Mouse (Mus musculus) brain, adult 10 weeks (tissue): ENCODE data around the gene Olfr1293-ps. TPM values are rescaled to one million over a fixed set of nuclear protein-coding genes. Genes with fewer than 3 reads are reported as not detected.

Source experiments
- polyA plus RNA-seq: library from polyadenylated mRNA; stranded (reverse); fragments of 350-450 nt; fragmentation: Illumina TruSeq; extraction: RNeasy Lipid Tissue Mini Kit (QIAGEN cat#74804); gene quantifications from one replicate; pipeline ENCODE4 v1.2.3, GENCODE M21; 2015; ENCODE audit warnings: low read depth, low replicate concordance

Olfr1293-ps gene
- polyA plus RNA-seq: not detected

DNA sequence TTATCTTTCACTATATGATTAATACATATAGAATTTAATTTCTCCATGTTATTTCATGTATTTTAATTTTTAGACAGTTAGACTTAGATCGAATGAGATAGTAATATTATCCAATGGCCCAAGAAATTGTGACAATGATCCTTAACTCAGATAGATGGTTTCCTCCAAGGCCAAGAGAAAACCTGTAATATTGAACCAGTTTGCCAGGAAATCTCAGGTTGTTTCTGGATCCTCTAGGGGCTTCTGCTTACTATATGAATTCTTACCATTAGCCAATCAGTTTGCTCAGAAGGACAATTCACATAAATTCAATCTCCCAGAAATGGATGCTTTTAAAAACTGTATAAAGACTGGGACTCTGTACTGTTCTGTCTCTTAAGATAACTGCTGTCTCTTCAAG lies at the start of gene Olfr1293-ps:
TSS of gene Olfr1293-ps (plus strand) at position 301 of the 400 bp plus-strand sequence.

DNA sequence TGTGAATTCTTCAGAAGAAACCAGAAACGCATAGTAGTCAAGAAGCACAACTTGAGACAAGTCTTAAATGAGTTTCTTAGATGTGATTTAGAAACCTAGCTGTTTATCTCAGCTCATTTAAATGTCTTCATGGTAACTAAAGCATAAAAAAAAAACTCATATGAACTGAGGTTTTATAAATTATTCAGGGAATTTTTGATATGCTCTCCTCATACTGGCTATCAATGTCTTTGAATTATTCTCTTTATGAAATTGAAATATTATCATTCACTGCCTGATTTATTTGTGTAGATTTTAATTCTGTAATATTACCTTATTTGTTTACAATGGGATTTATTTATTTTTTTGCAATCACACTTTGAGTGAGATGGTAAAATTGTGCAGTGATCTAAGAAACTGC lies 44.5 kb upstream of the Olfr1293-ps start, which contains the start of gene Olfr1289:
TSS of gene Olfr1289 (plus strand) at position 301 of the 400 bp plus-strand sequence.

DNA sequence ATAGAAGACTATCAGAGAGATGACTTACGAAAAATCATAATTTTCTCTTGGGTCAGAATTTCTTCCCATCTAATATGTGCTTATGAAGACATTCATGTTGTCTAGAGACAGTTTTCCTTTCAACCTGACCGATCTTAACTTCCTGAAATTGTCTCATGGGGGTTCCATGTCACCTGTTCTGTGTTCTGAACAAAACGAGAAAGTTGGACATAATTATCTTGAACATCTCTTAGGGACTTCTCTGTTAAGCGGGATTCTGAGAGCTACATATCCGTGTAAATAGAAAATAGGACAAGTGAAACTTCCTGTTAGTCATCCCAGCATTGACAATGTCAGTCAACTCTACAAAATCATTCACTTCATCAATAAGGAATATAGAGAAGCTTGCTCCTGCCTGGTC lies 31.3 kb upstream of the Olfr1293-ps start, which contains the start of gene Olfr1290:
TSS of gene Olfr1290 (minus strand) at position 101 of the 400 bp plus-strand sequence.

DNA sequence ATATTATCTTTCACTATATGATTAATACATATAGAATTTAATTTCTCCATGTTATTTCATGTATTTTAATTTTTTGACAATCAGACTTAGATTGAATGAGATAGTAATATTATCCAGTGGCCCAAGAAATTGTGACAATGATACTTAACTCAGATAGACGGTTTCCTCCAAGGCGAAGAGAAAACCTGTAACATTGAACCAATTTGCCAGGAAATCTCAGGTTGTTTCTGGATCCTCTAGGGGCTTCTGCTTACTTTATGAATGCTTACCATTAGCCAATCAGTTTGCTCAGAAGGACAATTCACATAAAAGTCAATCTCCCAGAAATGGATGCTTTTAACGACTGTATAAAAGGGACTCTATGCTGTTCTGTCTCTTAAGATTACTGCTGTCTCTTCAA lies 28.1 kb upstream of the Olfr1293-ps start, which contains the start of gene Olfr1291-ps1:
TSS of gene Olfr1291-ps1 (plus strand) at position 301 of the 400 bp plus-strand sequence.

DNA sequence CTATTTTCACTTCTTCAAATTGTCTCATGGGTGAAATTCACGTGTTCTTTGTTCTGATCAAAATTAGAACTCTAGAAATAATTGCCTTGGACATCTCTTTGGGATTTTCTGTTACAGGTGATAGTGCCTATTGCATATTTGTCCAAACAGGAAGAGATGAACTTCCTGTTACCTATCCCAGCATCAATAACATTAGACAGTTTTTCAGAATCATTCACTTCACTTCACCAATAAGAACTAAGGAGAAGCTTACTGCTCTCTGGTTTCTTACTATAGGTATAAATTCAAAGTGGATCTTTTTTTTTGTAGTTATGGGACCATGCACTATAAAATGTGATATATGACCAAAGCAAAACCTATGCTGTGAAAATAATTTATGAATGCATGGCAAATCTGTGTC lies 15.2 kb downstream of the Olfr1293-ps start, which contains the start of gene Olfr1294:
TSS of gene Olfr1294 (minus strand) at position 101 of the 400 bp plus-strand sequence.

DNA sequence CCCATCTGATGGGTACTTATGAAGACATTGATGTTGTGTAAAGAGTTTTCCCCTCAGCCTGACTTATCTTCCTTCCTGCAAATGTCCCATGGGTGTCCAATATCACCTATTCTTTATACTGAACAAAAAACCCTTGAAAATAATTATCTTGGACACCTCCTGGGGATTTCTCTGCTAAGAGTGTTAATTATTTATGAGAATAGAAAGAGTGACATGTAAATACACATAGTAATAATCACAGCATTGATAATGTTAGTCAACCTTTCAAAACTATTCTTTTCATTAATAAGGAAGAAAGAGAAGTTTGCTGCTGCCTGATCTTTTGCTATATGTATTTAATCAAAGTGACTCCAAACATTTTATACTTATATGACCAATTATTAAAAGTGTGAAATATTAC lies 44.6 kb downstream of the Olfr1293-ps start, which contains the start of gene Olfr1295:
TSS of gene Olfr1295 (minus strand) at position 101 of the 400 bp plus-strand sequence.

Other genes with a start within 250 kb of the Olfr1293-ps start
- not detected for gene Olfr1278, start 235.1 kb upstream of the Olfr1293-ps start, polyA plus RNA-seq
- gene Olfr1279, start 224.6 kb upstream of the Olfr1293-ps start, polyA plus RNA-seq: not detected
- not detected for gene Olfr1280, start 211.2 kb upstream of the Olfr1293-ps start, polyA plus RNA-seq
- not detected for gene Olfr1281, start 198.7 kb upstream of the Olfr1293-ps start, polyA plus RNA-seq
- not detected for gene Olfr1282, start 189.1 kb upstream of the Olfr1293-ps start, polyA plus RNA-seq
- gene Olfr1283, start 158.4 kb upstream of the Olfr1293-ps start, polyA plus RNA-seq: not detected
- gene Olfr1284, start 149.7 kb upstream of the Olfr1293-ps start, polyA plus RNA-seq: not detected
- gene Olfr1286, start 102.1 kb upstream of the Olfr1293-ps start, polyA plus RNA-seq: not detected
- not detected for gene Olfr1287, start 76.1 kb upstream of the Olfr1293-ps start, polyA plus RNA-seq
- not detected for gene Olfr1288, start 51.1 kb upstream of the Olfr1293-ps start, polyA plus RNA-seq
- gene Olfr1289, start 44.4 kb upstream of the Olfr1293-ps start, polyA plus RNA-seq: not detected
- not detected for gene Olfr1290, start 31.4 kb upstream of the Olfr1293-ps start, polyA plus RNA-seq
- not detected for gene Olfr1291-ps1, start 28.0 kb upstream of the Olfr1293-ps start, polyA plus RNA-seq
- not detected for gene Olfr1294, start 15.1 kb downstream of the Olfr1293-ps start, polyA plus RNA-seq
- not detected for gene Olfr1295, start 44.5 kb downstream of the Olfr1293-ps start, polyA plus RNA-seq
- gene Olfr1297, start 101.3 kb downstream of the Olfr1293-ps start, polyA plus RNA-seq: not detected
- gene Olfr1298, start 124.0 kb downstream of the Olfr1293-ps start, polyA plus RNA-seq: not detected
- gene Olfr1299, start 136.2 kb downstream of the Olfr1293-ps start, polyA plus RNA-seq: not detected
- not detected for gene Olfr1301, start 225.8 kb downstream of the Olfr1293-ps start, polyA plus RNA-seq